Mouse (Mus musculus) left cerebral cortex, postnatal 10 days (tissue): ENCODE measurements around the gene Abcb10. TPM values are rescaled to one million over a fixed set of nuclear protein-coding genes. Genes with fewer than 3 reads are reported as not detected.
"Not testable (repeated sequence)": the region's sequence is repeated elsewhere in the genome, so short reads cannot be mapped to it uniquely, and the experiment has no call there.

ENCODE experiments used
- DNase-seq, 2 experiments: peaks; one replicate each; pipeline ENCODE4 v3.0.0; 2021 to 2022; ENCODE audit warnings: low spot score in 2 of 2, mixed read lengths in 1 of 2; ENCODE audit errors: extremely low spot score in 1 of 2
- intact Hi-C: fragments of 180-260 bp; cut with DNase I; formaldehyde crosslinking; loops from one replicate; pipeline ENCODE4 v1.15.1; 2025
- total RNA-seq, 2 experiments: library from RNA; stranded (reverse); gene quantifications; 2 replicates each; pipeline ENCODE4 v1.2.3; 2021

Gene Abcb10
- total RNA-seq = 10 to 100 TPM; 16.4 to 20.0 TPM

DNA sequence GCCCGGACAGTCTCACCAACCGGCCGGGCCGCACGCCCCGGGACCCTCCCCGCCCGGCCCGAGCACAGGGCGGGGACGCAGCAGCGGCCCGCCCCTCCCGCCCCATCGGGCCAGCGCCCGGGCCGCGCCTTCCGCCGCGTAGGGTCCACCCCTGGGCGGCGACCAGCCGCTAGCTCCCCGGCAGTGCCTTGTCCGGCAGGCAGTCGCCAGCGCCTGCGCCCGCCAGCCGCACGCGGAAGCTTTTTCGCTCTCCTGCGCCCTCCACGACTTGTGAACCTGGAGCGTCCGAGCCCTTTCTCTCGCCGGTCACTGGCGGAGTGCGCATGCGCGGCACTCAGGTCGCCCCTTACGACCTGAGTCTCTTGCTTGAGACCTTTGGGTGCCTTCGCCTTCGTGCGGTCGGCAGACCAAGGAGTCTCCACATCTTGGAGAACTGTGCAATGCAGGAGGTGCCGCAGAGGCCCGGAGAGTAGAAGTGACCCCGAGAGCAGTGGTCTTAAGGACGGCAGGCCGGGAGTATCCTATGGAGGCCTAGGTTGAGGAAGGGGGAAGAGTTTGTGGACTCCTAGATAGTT lies at the start of gene Abcb10:
Gene Abcb10, minus strand, starts transcription at position 297 of the 575 bp plus-strand sequence.
- DNase-seq = peak; percentile 52 to 90
- intact Hi-C loops = no loop called here

DNA sequence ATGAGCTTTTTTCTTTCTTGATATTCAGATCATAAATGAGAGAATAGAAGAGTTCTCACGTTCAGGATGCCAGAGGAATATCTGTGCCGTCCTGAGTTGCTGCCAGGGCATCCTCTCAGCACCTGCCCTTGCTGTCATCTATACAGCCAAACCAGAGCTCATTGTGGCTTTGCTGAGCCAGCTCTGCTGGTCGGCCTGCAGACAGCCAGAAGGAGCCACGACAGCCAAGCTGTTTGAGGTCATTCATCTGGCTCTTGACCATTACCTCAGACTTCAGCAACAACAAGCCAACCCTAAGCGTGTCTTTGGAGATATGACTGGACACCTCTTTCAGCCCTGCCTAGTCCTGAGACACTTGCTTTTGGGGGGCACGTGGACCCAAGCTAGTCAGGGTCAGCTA lies 44.9 kb upstream of the Abcb10 start:
- intact Hi-C loops = no loop called here
- no peak for DNase-seq

GRCm38 (mm10) chr8:124026265-124026664 lies 43.3 kb upstream of the Abcb10 start:
- DNase-seq, intact Hi-C loops: not testable (repeated sequence)

- peak; percentile 86 to 96 for DNase-seq
- intact Hi-C loops = no loop called here
These were observed 38.6 kb upstream of the Abcb10 start, which contains the start of the genes Taf5l and Urb2 for GRCm38 (mm10) chr8:124021237-124022227. Gene Taf5l, minus strand, starts transcription at chr8:124021397. Gene Urb2, plus strand, starts transcription at chr8:124021508.

- intact Hi-C loops = no loop called here
- peak; percentile 10 to 82 for DNase-seq
These were observed 37.7 kb upstream of the Abcb10 start for GRCm38 (mm10) chr8:124020439-124021236.

DNA sequence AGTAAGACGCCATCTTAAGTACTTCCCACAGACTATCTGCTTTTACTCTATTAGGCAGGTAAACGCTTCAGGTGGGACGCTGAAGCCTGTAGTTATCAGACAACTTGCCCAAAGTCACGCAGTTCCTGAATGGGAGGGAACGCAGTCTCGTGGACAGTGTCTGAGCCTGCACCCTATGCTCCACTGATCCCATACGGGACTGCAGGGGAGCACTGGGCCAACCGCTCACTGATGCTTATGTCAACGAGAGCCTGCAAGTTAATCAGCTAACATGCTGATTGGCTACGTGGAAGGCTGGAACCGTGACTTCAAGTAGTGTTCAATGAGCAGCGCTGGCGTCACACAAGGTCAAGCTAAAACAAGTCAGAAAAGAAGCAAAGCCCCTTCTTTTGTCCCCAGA lies 36.9 kb upstream of the Abcb10 start:
- no peak for DNase-seq
- intact Hi-C loops = no loop called here

DNA sequence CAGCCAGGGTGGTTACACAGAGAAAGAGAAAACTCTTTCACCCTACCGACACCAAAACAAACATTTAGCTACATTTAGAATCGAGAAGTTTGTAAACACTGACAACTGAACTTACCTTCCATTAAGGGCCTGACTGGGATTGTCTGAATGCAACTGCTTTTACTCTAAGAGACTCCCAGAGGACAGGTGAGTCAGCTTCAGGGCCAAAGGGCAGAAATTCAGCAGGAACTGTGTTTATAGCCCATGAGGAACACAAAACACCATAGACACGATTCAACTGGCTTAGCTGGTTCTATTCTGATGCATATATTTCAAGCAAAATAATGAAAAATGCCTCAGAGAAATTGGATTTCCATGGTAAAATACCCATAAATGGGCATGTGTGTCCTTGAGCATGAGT lies 31.8 kb upstream of the Abcb10 start:
- intact Hi-C loops = no loop called here
- no peak for DNase-seq

DNA sequence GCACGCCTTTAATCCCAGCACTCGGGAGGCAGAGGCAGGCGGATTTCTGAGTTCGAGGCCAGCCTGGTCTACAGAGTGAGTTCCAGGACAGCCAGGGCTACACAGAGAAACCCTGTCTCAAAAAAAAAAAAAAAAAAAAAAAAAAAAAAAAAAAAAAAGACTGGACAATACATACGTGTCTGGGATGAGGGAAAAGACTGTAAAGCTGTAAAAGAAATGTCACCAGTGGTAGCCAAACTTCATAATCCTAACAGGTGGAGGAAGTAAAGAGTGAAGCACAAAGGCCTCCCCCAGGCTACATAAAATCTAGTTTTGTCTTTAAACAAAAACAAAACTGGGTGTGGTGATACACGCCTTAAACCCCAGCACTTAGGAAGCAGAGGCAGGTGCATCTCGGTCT lies 31.4 kb upstream of the Abcb10 start:
- DNase-seq, intact Hi-C loops: not testable (repeated sequence)

- intact Hi-C loops = no loop called here
- DNase-seq = no peak
These were observed 29.2 kb upstream of the Abcb10 start for GRCm38 (mm10) chr8:124011989-124012586.

- DNase-seq = no peak
- intact Hi-C loops = no loop called here
These were observed 28.7 kb upstream of the Abcb10 start for GRCm38 (mm10) chr8:124011580-124011979.

- intact Hi-C loops = no loop called here
- DNase-seq = no peak
These were observed 24.9 kb upstream of the Abcb10 start for GRCm38 (mm10) chr8:124007829-124008228.

DNA sequence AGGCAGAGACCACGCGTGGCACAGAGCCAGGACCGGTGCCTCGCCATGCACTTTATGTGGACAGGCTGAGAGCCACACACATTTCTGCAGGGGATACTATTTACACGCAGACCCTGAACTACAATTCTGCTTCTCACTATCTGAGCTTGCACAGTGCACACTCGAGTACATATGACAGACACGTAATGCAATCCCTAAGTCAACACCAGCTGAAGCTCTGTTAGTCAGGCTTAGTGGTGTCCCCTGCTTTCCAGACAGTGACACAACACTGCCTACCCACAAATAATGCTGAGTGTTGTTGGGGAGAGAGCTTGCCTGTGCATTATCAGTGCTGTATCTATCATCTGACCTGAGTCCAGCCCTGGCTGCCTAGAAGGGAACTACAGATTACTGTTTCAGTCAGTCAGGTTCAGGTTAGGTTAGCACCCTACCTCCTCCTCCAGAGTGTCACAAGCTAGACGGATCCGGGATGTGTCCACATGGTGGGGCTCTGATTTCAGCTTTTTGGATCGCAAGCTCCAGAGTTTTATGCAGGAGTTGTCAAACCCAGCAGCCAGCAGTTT lies 19.7 kb upstream of the Abcb10 start:
- intact Hi-C loops = no loop called here
- no peak for DNase-seq

- intact Hi-C loops = no loop called here
- DNase-seq = no peak
These were observed 16.6 kb upstream of the Abcb10 start for GRCm38 (mm10) chr8:123999568-123999967.

DNA sequence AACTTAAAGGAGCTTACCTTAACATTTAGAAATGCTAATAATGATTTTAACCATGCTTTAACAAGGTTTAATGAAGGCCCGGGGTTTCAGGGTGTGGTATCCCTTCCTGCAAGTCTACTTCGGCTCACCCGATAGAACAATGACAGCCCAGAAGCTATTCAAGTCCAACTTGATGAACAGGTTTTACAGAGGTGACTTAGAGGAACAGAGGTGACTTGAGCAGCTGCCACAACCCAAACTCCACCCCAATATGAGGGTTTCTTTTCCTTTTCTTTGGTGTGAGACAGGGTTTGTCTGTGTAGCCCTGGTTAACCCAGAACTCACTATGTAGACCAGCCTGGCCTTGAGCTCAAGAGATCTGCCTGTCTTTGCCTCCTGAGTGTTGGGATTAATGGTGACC lies 11.1 kb upstream of the Abcb10 start:
- DNase-seq = no peak
- intact Hi-C loops = no loop called here

DNA sequence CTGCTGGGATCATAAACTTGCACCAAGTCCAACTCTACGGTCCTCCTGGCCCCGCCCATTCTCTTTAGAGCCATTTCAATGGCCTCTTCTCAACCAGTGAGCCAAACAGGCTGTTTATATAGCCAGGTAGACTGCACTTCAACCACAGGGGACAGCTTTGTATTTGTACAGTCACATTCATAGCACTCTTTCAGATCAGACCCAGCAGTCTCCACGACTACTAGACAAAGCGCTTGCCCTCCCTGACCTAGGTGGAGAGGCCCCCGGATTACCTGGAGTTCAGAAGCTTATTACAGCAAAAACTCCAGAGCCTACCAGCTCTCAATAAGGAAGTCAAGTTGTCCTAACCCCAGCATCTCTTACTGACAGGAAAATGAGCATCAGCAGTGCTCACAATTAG lies 10.7 kb upstream of the Abcb10 start:
- intact Hi-C loops = no loop called here
- no peak for DNase-seq

DNA sequence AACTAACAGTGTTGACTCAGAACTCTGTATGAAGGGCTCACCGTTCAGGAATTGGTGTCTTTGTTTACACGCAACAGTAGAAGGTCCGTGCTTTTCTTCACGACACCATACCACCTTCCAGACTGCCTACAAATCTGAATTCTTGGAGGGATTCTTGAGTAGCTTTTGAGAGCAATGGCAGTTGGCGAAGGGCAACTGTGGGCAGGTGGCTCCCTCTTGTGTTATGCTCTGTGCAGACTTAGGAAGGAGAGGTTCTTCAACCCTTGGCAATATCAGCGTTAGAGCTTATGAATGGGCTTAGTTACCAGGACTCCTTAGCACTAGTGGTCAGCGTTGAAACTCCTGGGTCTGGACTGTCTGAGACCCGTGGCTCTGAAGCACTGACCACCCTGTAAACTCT lies 9.7 kb upstream of the Abcb10 start:
- intact Hi-C loops = no loop called here
- no peak for DNase-seq

- intact Hi-C loops = no loop called here
- DNase-seq = no peak
These were observed 7.5 kb upstream of the Abcb10 start for GRCm38 (mm10) chr8:123990277-123991049.

- intact Hi-C loops = no loop called here
- DNase-seq = no peak
These were observed 6.2 kb upstream of the Abcb10 start for GRCm38 (mm10) chr8:123989128-123989527.
